Mouse (Mus musculus): ENCODE data around the gene Dhx30.

The Dhx30 gene

GRCm38 (mm10) chr9:110038485-110038884, 79.1 kb downstream of the Dhx30 start:
- no peak for DNase-seq

GRCm38 (mm10) chr9:110037895-110038294, 79.7 kb downstream of the Dhx30 start:
- DNase-seq: peak; percentile 14

GRCm38 (mm10) chr9:110035091-110035490, 82.5 kb downstream of the Dhx30 start:
- no peak for DNase-seq
